ENCODE assay signal across 20 mouse cellular contexts in genomic region chr16:25238274-25239050, GRCm38 (mm10). TPM values are rescaled to one million over a fixed set of nuclear protein-coding genes. Genes with fewer than 3 reads are reported as not detected.
DNase-seq lines count a peak whose midpoint lies in the region; ATAC-seq and TF ChIP-seq lines count a peak whose summit lies in the region.
"Had no signal": no experiment of that assay in that cellular context is flagged by ENCODE, and none has a peak within 500 bp of the region (broad histone marks: within the 10 kb centered on the region; RNA-seq: fewer than 3 reads in every experiment).

No protein-coding gene starts in this region.

- peak; percentile 34 for DNase-seq in adrenal gland, adult 8-10 months
- no peak for DNase-seq in adrenal gland, postnatal 25 days
- peak; percentile 34 to 40 for DNase-seq in heart, adult 9 months (ENCODE audit: low spot score in 2 of 2)
- no peak for DNase-seq in heart, postnatal 25 days (ENCODE audit: low spot score)
- DNase-seq in fibroblast of lung, adult 2 months (ENCODE audit: low read depth) = peak; percentile 70
- DNase-seq in layer of hippocampus, adult 2 months (ENCODE audit: low spot score in 2 of 2) = no peak
- DNase-seq in cerebellum, postnatal 4 days (ENCODE audit: low spot score in 2 of 2) = no peak
- DNase-seq: cerebellum, adult 18-20 months; cerebellum, postnatal 36 days; kidney, adult 9 months had no signal

- intact Hi-C loops in heart, postnatal 25 days (cut with DNase I) = no loop called here

- H3K27ac ChIP-seq in layer of hippocampus, adult 2 months = no peak overlapping the region
- H3K27ac ChIP-seq: forebrain, embryonic 15.5 days; heart, embryonic 15.5 days; hindbrain, embryonic 13.5 days; liver, embryonic 12.5 days; midbrain, embryonic 13.5 days; neural tube, embryonic 15.5 days had no signal

- no peak overlapping the region for H3K4me3 ChIP-seq in layer of hippocampus, adult 2 months
- H3K4me3 ChIP-seq: erythroblast, embryonic 14.5 days; forebrain, embryonic 15.5 days; heart, embryonic 15.5 days; hindbrain, embryonic 13.5 days; liver, embryonic 12.5 days; midbrain, embryonic 13.5 days; myocyte; neural tube, embryonic 15.5 days had no signal

- no peak for TF ChIP-seq CTCF in layer of hippocampus, adult 2 months (conservative IDR thresholded peaks at IDR 0.05)

- ATAC-seq in megakaryocyte progenitor cell, adult 5-6 weeks (replicated peaks; ENCODE audit: poor library complexity) = peak; percentile 26; the same call in 1 of the 2 replicates
- ATAC-seq: forebrain, embryonic 15.5 days; liver, embryonic 12.5 days; midbrain, embryonic 13.5 days had no signal

RNA-seq across cellular contexts. Expression of gene Tprg, which starts 48.2 kb away (rescaled TPM):
- not detected for total RNA-seq in adrenal gland, adult 8-10 months (2022)
- total RNA-seq in adrenal gland, postnatal 25 days (2021) = not detected in 2 replicates
- total RNA-seq in heart, postnatal 25 days (2021) = not detected
- not detected in 2 replicates for total RNA-seq in megakaryocyte progenitor cell, adult 5-6 weeks (2015)
- total RNA-seq in megakaryocyte progenitor cell, adult 5-6 weeks (2017) = not detected in 2 replicates
- total RNA-seq in layer of hippocampus, adult 2 months (2021) = not detected
- total RNA-seq: CH12.LX had no signal

Comparison
In these comparisons a context has a peak if more than half of its experiments do, and no peak if none do; other contexts are left out.
1. DNase-seq: peak in adrenal gland, adult 8-10 months (single experiment), heart, adult 9 months (2 of 2) and fibroblast of lung, adult 2 months (single experiment); none in adrenal gland, postnatal 25 days (single experiment), heart, postnatal 25 days (single experiment), layer of hippocampus, adult 2 months (0 of 2) and cerebellum, postnatal 4 days (0 of 2).